Comparison of ENCODE assay signal across 8 mouse cellular contexts in the genomic region with DNA sequence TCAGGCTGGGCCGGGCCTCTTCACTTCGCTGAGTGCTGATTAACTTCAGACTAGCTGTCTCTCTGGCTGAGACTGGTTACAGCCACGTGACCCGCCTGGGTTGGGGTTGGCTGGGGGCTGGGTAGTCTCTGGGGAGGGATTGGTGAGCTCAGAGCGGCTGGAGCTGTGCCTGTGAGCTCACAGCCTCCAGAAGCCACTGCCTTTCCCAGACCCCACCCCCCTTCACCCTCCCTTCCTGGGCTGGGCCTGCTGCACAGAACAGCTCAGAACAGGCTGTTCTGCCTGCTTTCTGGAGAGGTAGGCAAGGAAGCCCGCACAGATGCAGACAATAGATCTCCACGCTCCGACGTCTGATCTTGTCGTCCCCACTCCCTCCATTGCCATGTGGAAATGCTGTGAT. TPM values are rescaled to one million over a fixed set of nuclear protein-coding genes. Genes with fewer than 3 reads are reported as not detected.
A peak's percentile ranks its signal among the peaks of the same experiment; 100 is the strongest.
DNase-seq lines count a peak whose midpoint lies in the region; ATAC-seq and TF ChIP-seq lines count a peak whose summit lies in the region.

No protein-coding gene starts in this region.

- TF ChIP-seq CTCF in intestine, postnatal 0 days (IDR thresholded peaks at IDR 0.05; ENCODE audit: low read depth): no peak

- H3K36me3 ChIP-seq in intestine, postnatal 0 days (ENCODE audit: control insufficient read depth, insufficient read depth): no peaks in the 10 kb centered on the region; the same call in 1 of the 2 replicates

- no peaks in the 10 kb centered on the region for H3K27me3 ChIP-seq in intestine, postnatal 0 days (replicated peaks; ENCODE audit: control insufficient read depth, insufficient read depth, low read length)

- no peak overlapping the region for H3K4me3 ChIP-seq in intestine, postnatal 0 days (ENCODE audit: low read depth, low read length)

- H3K4me1 ChIP-seq in intestine, postnatal 0 days (replicated peaks; ENCODE audit: control insufficient read depth, insufficient read depth, low read length): no peaks in the 10 kb centered on the region; the same call in 1 of the 2 replicates

- peak overlapping the region; percentile 22 for H3K27ac ChIP-seq in intestine, postnatal 0 days (ENCODE audit: low read depth, low read length)

- no peaks in the 10 kb centered on the region for H3K9me3 ChIP-seq in intestine, postnatal 0 days (ENCODE audit: control insufficient read depth)

- H3K9ac ChIP-seq in intestine, postnatal 0 days (ENCODE audit: low read depth, low read length): 0 out of 2 replicates have a peak overlapping the region, but pooled peaks have one; percentile 4

- H3K4me2 ChIP-seq in intestine, postnatal 0 days (replicated peaks; ENCODE audit: low read depth): peak overlapping the region; percentile 54

- WGBS in intestine, postnatal 0 days: 3% methylated on average over 10 of the region's 10 CpGs

- intact Hi-C loops in left cerebral cortex, postnatal 25 days (cut with DNase I): no loop called here

- DNase-seq in adrenal gland, adult 8-10 months: peak; percentile 93
- DNase-seq in embryo, embryonic 11.5 days (ENCODE audit: low read depth, low spot score): peak; percentile 89
- DNase-seq in gastrocnemius, postnatal 4 days (ENCODE audit: low spot score in 2 of 2): peak; percentile 79 to 88
- DNase-seq in left cerebral cortex, postnatal 25 days (ENCODE audit: low spot score in 2 of 2): peak; percentile 85 to 96
- peak; percentile 93 for DNase-seq in mesoderm, embryonic 11.5 days (ENCODE audit: low read depth, low spot score)
- peak; percentile 73 for DNase-seq in right cerebral cortex, postnatal 4 days

- peak; percentile 94 for ATAC-seq in intestine, postnatal 0 days
- ATAC-seq in activated CD4-positive, CD25-positive, alpha-beta regulatory T cell, adult 4 months: no peak

RNA-seq across cellular contexts. Expression of a gene that starts 13.0 kb away (rescaled TPM):
- 10 to 100 TPM; 29.1 to 52.2 (median 44.5) TPM for total RNA-seq in adrenal gland, adult 8-10 months (2022)
- total RNA-seq in gastrocnemius, postnatal 4 days (2021): 10 to 100 TPM; 37.1 to 40.3 TPM
- polyA plus RNA-seq in intestine, postnatal 0 days (2015; fragmentation: Nextera tagmentation; extraction: Ambion mirVana): 6.9 and 8.3 TPM in 2 replicates
- total RNA-seq in left cerebral cortex, postnatal 25 days (2021): 10 to 100 TPM; 17.5 to 22.2 TPM
- polyA plus RNA-seq in activated CD4-positive, CD25-positive, alpha-beta regulatory T cell, adult 4 months (2017; shearing (Covaris generic)): not detected

RNA-seq across cellular contexts. Expression of a gene that starts 44.1 kb away (rescaled TPM):
- 10 to 100 TPM in 2 of 4 experiments, 1 to 10 TPM in 2; 6.7 to 16.2 (median 12.1) TPM for total RNA-seq in adrenal gland, adult 8-10 months (2022)
- total RNA-seq in gastrocnemius, postnatal 4 days (2021): 10 to 100 TPM; 65.2 to 67.1 TPM
- polyA plus RNA-seq in intestine, postnatal 0 days (2015; fragmentation: Nextera tagmentation; extraction: Ambion mirVana): 21.0 and 22.6 TPM in 2 replicates
- total RNA-seq in left cerebral cortex, postnatal 25 days (2021): 10 to 100 TPM; 11.8 to 13.2 TPM
- 1 to 10 TPM in 1 of 2 experiments, under 1 TPM in 1; 0.57 to 1.3 TPM for polyA plus RNA-seq in activated CD4-positive, CD25-positive, alpha-beta regulatory T cell, adult 4 months (2017; shearing (Covaris generic))
